Mouse (Mus musculus): ENCODE data around the gene Hat1. TPM values are rescaled to one million over a fixed set of nuclear protein-coding genes. Genes with fewer than 3 reads are reported as not detected.
A peak's percentile ranks its signal among the peaks of the same experiment; 100 is the strongest.

Gene Hat1
- total RNA-seq, 2 experiments from 2014 or later: 155 to 241 TPM

DNA sequence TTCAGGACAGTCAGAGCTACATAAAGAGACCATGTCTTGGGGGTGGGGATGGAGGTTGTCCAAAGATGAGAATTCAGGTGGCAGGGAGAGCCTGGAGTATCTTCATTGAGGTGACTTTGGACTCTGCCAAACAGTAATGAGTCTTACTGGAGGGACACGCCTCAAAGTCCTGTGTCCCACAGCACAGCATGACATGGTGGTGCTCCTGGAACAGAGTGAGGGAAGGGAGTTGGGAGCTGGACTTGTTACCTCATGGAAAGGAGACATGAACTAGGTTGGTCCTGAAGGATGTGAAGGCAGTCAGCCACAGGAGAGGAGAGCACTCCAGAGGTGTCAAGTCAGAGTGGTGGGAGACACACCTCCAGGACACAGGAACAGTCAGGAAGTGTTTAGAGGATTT is 70.9 kb downstream of the Hat1 start:
- ATAC-seq (replicated peaks; ENCODE audit: low FRiP score, low TSS enrichment, poor library complexity, severe bottlenecking): no peak

DNA sequence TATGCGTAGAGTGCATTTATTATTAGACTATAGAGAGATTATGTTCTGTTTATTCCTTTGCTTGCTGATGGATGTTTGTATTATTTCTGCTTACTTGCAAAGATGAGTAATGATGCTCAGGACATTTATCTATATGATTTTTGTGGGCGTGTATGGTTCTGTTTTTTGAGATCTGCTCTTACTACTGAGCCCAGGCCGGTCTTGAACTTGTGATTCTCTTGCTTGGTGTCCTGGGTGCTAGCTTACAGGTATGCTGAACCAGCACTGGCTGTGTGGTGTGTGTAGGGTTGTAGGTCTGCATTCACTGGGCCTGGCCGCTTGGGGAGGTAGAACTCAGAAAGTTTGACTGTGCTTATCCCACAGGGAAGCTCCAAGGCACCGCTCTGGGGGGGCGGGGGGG is 72.4 kb downstream of the Hat1 start:
- peak; percentile 44 for ATAC-seq (replicated peaks; ENCODE audit: low FRiP score, low TSS enrichment, poor library complexity, severe bottlenecking)

DNA sequence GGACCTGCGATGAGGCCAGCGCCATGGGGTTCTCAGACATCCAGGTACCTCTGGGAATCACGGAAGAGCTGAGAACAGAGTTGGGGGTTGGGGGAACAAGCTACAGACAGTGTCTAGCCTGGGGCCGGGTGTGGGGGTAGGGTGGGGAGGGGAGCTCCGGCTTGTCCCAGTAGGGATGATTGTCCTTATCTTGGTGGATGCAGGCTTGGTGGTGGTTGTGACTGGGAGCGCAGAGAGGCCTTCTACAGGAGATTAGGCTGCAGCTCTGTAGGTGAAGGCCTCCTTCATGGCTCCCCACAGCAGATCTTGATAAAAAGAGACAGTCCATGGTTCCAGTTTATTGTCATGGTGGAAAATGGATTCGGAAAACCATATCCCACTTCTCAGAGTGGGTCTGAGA is 72.8 kb downstream of the Hat1 start:
- peak; percentile 92 for ATAC-seq (replicated peaks; ENCODE audit: low FRiP score, low TSS enrichment, poor library complexity, severe bottlenecking)

DNA sequence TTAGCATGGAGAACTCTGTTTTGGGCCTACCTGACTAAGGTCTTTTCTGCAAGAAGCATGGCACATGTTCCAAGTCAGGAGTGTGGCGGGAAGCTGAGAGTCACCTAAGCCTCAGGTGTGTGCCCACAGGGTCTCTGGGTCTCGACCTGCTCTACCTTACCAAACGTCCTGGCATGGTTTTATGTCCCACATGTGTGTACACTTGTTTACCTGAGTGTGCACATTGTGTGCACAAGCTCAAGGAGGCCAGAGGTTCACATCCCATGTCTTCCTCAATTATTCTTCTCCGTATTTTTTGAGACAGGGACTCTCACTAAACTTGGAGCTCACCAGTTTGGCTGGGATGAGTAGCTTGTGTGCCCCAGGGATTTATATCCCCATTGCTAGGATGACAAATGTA is 73.3 kb downstream of the Hat1 start:
- peak; percentile 9; the same call in 1 of the 2 replicates for ATAC-seq (replicated peaks; ENCODE audit: low FRiP score, low TSS enrichment, poor library complexity, severe bottlenecking)

DNA sequence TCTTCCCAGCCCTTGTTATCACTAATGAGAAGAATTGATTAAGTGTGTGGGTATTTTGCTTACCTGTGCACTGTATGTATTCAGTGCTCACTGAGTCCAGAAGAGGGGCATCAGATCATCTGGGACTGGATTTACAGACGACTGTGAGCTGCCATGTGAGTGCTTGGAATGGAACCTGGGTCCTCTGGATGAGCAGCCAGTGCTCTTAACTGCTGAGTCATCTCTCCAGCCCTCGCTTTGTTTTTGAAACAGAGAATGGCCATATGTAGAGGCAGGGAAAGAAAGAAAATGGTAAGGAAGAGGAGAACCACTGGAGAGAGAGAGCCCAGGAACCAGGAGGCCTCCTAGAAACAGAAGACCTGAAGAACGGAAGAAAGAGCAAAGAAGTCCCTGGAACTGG is 73.8 kb downstream of the Hat1 start:
- no peak for ATAC-seq (replicated peaks; ENCODE audit: low FRiP score, low TSS enrichment, poor library complexity, severe bottlenecking)

DNA sequence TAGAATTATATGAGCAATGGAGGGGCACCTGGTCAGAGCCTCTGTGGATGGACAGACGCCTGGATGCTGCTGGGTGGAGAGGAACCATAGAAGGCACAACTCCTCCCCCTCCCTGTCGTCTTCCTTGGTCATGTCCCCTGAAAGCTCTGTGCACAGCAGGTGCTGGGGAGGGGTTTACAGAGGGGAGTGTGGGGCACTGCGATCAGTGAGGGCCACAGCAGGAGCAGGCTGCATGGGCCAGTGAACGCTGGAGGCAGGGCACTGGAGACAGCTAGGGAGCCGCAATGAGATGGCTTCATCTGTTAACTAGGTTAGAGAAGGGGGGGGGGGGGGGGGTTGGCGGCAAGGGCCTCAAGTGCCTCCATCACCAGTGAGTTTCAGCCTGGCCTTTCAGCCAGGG is 77.3 kb downstream of the Hat1 start:
- no peak for ATAC-seq (replicated peaks; ENCODE audit: low FRiP score, low TSS enrichment, poor library complexity, severe bottlenecking)

DNA sequence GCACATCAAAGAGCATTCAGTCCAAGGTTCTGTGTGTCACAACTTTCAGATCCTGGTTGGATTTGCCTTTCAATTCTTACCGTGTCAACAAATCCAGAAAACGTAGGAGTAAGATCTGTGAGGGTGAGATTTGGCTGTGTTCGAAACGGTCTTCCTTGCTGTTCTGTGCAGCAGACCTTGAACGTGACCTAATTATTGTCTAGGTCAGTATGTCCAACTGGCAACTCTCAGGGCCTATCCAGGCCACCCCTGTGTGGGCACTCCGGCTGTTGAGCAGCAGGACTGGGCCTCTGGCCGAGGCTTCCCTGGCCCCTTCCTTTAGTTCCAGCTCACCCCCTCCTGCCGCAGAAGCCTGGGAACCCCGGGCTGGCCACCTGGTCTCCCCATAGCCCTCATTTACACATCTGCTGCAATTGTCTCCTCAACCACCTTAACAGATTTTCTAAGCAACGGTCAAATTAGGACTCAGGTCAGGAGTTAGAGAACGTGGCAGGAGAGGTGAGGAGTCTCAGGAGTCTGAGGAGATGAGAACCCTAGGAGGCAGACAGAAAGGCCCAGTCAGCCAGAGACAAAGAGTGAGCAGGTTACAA is 78.2 kb downstream of the Hat1 start:
- ATAC-seq (replicated peaks; ENCODE audit: low FRiP score, low TSS enrichment, poor library complexity, severe bottlenecking): no peak

- peak; percentile 84 for ATAC-seq (replicated peaks; ENCODE audit: low FRiP score, low TSS enrichment, poor library complexity, severe bottlenecking)
Measured at GRCm38 (mm10) chr2:71471094-71471493, 82.3 kb downstream of the Hat1 start.

DNA sequence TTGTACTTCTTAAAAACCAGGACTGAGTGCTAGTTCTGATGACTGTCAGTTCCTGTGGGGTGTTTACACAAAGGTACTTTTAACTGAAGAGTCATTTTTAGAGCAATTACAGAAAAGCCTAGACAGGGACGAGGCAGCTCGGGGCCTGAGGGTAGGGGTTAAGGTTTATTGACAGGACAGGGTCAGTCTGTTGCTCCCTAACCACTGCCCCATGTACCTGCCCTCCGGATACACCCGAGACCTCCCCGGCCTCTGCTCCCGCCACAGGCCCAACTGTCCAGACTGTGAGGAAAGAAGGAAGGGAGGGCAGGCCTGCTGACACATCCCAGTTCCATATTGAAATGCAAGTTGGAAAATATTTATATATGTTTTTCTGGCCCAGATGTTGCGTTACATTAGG is 85.1 kb downstream of the Hat1 start:
- no peak for ATAC-seq (replicated peaks; ENCODE audit: low FRiP score, low TSS enrichment, poor library complexity, severe bottlenecking)

DNA sequence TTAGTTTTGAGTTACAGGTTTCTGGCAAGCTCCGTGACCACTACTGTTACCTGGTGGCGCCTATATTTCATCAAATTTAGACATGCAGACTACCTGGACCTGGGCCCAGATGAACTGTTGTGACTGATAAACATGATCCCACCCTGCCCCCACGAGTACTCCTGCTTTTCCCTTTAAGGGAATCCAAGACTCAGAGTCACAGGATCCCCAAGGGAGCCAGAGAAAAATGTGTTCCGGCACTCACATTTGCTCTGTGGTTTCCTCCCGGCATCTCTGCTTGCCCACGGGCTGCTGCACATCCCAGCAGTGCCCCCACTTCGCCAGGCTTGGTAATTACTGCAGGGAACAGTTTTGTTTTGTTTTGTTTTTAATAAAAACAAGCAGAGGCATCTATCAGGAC is 85.6 kb downstream of the Hat1 start:
- no peak for ATAC-seq (replicated peaks; ENCODE audit: low FRiP score, low TSS enrichment, poor library complexity, severe bottlenecking)

GRCm38 (mm10) chr2:71475311-71475710 is 86.6 kb downstream of the Hat1 start:
- no peak for ATAC-seq (replicated peaks; ENCODE audit: low FRiP score, low TSS enrichment, poor library complexity, severe bottlenecking)

DNA sequence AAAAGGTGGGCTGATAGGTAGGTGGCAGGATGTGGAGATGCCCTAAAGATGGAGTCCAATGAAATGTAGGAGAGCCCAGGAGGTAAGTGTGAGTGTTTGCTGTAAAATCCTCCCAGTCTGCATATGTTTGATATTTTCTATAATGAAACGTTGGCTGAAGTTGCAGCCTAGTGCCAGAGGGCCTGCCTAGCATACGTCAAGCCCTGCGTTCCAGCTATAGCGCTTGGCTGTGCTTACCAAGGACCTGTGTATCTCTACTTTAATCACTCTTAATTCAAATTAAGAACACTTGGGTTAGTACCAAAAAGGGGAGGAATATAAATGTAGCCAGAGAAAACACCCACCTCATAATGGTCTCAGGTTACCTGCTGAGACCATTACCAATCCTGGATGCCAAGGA is 87.0 kb downstream of the Hat1 start:
- no peak for ATAC-seq (replicated peaks; ENCODE audit: low FRiP score, low TSS enrichment, poor library complexity, severe bottlenecking)

DNA sequence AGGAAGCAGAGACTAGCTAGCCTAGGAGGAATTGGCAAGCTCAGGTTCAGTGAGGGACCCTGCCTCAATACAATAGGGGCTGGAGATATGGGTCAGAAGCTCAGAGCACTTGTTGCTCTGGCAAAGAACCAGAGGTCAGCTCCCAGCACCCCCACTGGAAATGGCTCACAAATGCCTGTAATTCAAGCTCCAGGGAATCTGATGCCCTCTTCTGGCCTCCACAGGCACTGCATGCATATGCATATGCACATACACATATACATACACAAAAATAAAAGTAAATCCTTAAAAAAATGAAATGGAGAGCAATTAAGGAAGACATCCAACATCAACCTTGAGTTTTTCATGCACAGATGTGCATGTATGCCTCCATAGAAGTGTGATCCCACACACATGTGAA is 89.0 kb downstream of the Hat1 start:
- no peak for ATAC-seq (replicated peaks; ENCODE audit: low FRiP score, low TSS enrichment, poor library complexity, severe bottlenecking)

DNA sequence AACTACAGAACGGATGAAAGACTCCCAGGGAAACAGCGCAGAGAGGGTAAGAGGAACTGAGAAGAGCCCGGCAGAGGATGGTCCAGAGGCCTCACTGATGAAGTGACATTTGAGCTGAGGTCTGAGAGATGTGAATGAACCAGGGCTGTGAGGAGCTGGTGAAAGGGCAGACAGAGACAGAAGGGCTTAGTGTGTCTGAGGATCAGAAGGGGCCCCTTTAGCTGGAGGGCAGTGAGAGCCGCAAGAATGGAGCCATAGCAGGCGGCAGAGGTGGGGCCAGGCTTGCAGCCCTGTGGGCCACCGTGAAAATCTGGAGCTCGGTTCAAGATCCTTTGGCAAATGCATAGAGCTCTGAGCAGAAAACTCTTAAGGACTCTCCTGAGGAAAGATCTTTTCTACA is 91.2 kb downstream of the Hat1 start:
- ATAC-seq (replicated peaks; ENCODE audit: low FRiP score, low TSS enrichment, poor library complexity, severe bottlenecking): no peak

- peak; percentile 68 for ATAC-seq (replicated peaks; ENCODE audit: low FRiP score, low TSS enrichment, poor library complexity, severe bottlenecking)
Measured at GRCm38 (mm10) chr2:71481825-71482224, 93.1 kb downstream of the Hat1 start.

DNA sequence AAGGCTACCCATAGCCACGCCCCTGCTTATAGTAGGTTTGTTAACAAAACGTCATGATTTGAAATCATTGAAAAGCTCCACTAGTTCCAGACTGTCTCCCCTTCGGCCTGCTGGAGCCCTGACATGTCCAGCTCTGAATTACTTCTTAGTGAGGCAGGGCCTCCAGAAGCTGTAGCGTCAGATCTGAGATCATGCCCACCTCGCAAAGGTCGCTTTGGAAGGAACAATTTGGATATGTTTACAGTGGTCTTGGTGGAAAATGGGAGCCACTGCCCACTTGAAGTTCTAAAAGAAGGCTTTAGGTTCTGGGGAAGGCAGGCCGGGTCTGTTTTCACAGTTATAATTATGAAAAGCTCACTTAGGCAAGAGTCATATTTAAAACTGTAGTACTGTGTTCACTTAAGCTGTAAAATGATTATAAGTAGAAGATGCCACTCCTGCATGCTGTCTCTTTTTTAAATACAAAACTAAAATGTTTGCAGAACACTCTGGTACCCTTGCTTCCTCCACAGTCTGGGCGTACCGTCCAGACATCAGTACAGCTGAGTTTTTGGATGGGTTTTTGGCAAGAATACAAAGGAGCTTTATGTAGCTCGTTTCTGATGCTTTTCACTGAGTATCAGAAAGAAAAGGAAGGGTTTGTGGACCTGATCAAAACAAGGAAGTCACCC is 94.4 kb downstream of the Hat1 start:
- no peak for ATAC-seq (replicated peaks; ENCODE audit: low FRiP score, low TSS enrichment, poor library complexity, severe bottlenecking)

DNA sequence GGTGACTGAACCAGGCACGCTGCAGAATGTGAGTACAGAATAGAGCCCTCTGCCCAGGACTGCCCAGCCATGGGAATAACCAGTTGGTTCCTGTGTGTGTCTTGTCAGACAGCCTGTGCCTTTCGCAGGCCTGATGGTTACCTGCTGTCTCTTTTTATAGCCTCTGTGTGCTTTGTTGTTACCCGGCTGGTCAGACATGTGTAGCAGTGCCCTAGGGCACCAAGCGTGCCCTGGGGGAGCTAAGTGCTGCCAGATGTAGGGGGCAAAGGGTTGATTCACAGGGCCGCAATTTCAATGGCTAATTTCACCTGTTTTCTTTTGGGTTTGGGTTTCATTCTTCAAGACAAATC is 94.9 kb downstream of the Hat1 start:
- ATAC-seq (replicated peaks; ENCODE audit: low FRiP score, low TSS enrichment, poor library complexity, severe bottlenecking): no peak

Other genes with a start within 250 kb of the Hat1 start
- gene Dync1i2, start 177.3 kb upstream of the Hat1 start, total RNA-seq (2014; fragmentation: Nextera tagmentation): 71.4 and 78.4 TPM in 2 replicates
- 124 and 126 TPM in 2 replicates for gene Dync1i2, start 177.3 kb upstream of the Hat1 start, total RNA-seq (2017)
- 26.8 and 42.7 TPM in 2 replicates for gene Slc25a12, start 21.2 kb upstream of the Hat1 start, total RNA-seq (2014; fragmentation: Nextera tagmentation)
- 21.2 and 42.3 TPM in 2 replicates for gene Slc25a12, start 21.2 kb upstream of the Hat1 start, total RNA-seq (2017)
- 62.5 and 96.1 TPM in 2 replicates for gene Metap1d, start 64.3 kb downstream of the Hat1 start, total RNA-seq (2014; fragmentation: Nextera tagmentation)
- 18.1 and 47.5 TPM in 2 replicates for gene Metap1d, start 64.3 kb downstream of the Hat1 start, total RNA-seq (2017)
- not detected in 2 replicates for gene Dlx1, start 139.2 kb downstream of the Hat1 start, total RNA-seq (2014; fragmentation: Nextera tagmentation)
- gene Dlx1, start 139.2 kb downstream of the Hat1 start, total RNA-seq (2017): 0.19 TPM in 1 of 2 replicates, not detected in the other
- gene Dlx2, start 157.8 kb downstream of the Hat1 start, total RNA-seq (2014; fragmentation: Nextera tagmentation): not detected in 2 replicates
- gene Dlx2, start 157.8 kb downstream of the Hat1 start, total RNA-seq (2017): not detected in 2 replicates